Mouse (Mus musculus) MEL (cell line): ENCODE results near the gene Tex35. TPM values are rescaled to one million over a fixed set of nuclear protein-coding genes. Genes with fewer than 3 reads are reported as not detected.

Experiments used
- DNase-seq: peaks from one replicate; pipeline ENCODE4 v3.0.0; 2011; ENCODE audit warnings: low read depth, low spot score
- H3K27ac ChIP-seq: 2 replicates; pipeline ENCODE4 v1.5.1; 2012; ENCODE audit warnings: low read depth, mild to moderate bottlenecking, control low read depth, low read length, moderate library complexity; ENCODE audit not compliant: control insufficient read depth
- H3K27me3 ChIP-seq, 2 experiments: fragments of 150-350 bp in 1 of 2; sonication (generic) in 1 of 2; 2 replicates each; pipeline ENCODE4 v1.6.1; 2012; ENCODE audit warnings: low read length in 2 of 2, mild to moderate bottlenecking in 2 of 2, improper control_type of control experiment in 1 of 2, moderate library complexity in 1 of 2; ENCODE audit not compliant: insufficient read depth in 2 of 2, control insufficient read depth in 1 of 2
- H3K36me3 ChIP-seq, 2 experiments: 2 replicates each; pipeline ENCODE4 v1.6.1; 2012 to 2014; ENCODE audit warnings: low read length in 2 of 2, improper control_type of control experiment in 1 of 2, inconsistent platforms in 1 of 2, mild to moderate bottlenecking in 1 of 2; ENCODE audit not compliant: insufficient read depth in 2 of 2, control insufficient read depth in 1 of 2
- H3K4me1 ChIP-seq, 2 experiments: fragments of 150-350 bp in 1 of 2; sonication (generic) in 1 of 2; 2 replicates each; pipeline ENCODE4 v1.6.1; 2012; ENCODE audit warnings: low read length in 2 of 2, improper control_type of control experiment in 1 of 2, mild to moderate bottlenecking in 1 of 2; ENCODE audit not compliant: insufficient read depth in 2 of 2, control insufficient read depth in 1 of 2
- H3K4me3 ChIP-seq, 2 experiments: fragments of 150-350 bp in 1 of 2; sonication (generic) in 1 of 2; 2 replicates each; pipeline ENCODE4 v1.5.1; 2012; ENCODE audit warnings: low read depth in 2 of 2, low read length in 2 of 2, mild to moderate bottlenecking in 2 of 2, moderate library complexity in 2 of 2, control low read depth in 1 of 2, improper control_type of control experiment in 1 of 2; ENCODE audit not compliant: control insufficient read depth in 1 of 2, insufficient read depth in 1 of 2
- H3K79me2 ChIP-seq: 2 replicates; pipeline ENCODE4 v1.6.1; 2012; ENCODE audit warnings: mild to moderate bottlenecking, low read length, moderate library complexity; ENCODE audit not compliant: control insufficient read depth, poor library complexity, insufficient read depth
- H3K9ac ChIP-seq: 2 replicates; pipeline ENCODE4 v1.6.1; 2012; ENCODE audit warnings: low read depth, mild to moderate bottlenecking, control low read depth, low read length, moderate library complexity; ENCODE audit not compliant: control insufficient read depth, poor library complexity, severe bottlenecking
- H3K9me3 ChIP-seq: fragments of 150-350 bp; sonication (generic); replicated peaks from 2 replicates; pipeline ENCODE4 v1.6.1; 2012; ENCODE audit warnings: mild to moderate bottlenecking, low read length, improper control_type of control experiment, moderate library complexity; ENCODE audit not compliant: insufficient read depth
- CHD1 ChIP-seq: IDR thresholded peaks from 2 replicates; pipeline ENCODE4 v1.6.1; 2012; ENCODE audit warnings: low read depth, mild to moderate bottlenecking, inconsistent platforms, low read length, improper control_type of control experiment
- CTCF ChIP-seq, 3 experiments: IDR thresholded peaks in 2 of 3; conservative IDR thresholded peaks in 1 of 3; 2 replicates each; pipeline ENCODE4 v1.5.1; 2011 to 2012; ENCODE audit warnings: low read length in 3 of 3, low read depth in 2 of 3, mild to moderate bottlenecking in 2 of 3, improper control_type of control experiment in 1 of 3, inconsistent platforms in 1 of 3, mixed read lengths in 1 of 3, moderate library complexity in 1 of 3; ENCODE audit not compliant: control insufficient read depth in 1 of 3, insufficient read depth in 1 of 3, poor library complexity in 1 of 3, severe bottlenecking in 1 of 3
- GATA1 ChIP-seq: IDR thresholded peaks from 2 replicates; pipeline ENCODE4 v1.6.1; 2011; ENCODE audit warnings: low read depth, low read length, improper control_type of control experiment
- HCFC1 ChIP-seq: IDR thresholded peaks from 2 replicates; pipeline ENCODE4 v1.6.1; 2012; ENCODE audit warnings: low read depth, mild to moderate bottlenecking, inconsistent platforms, low read length, improper control_type of control experiment, moderate library complexity
- MAX ChIP-seq: IDR thresholded peaks from 2 replicates; pipeline ENCODE4 v1.6.1; 2011; ENCODE audit warnings: low read length, improper control_type of control experiment
- MEF2A ChIP-seq: IDR thresholded peaks from 2 replicates; pipeline ENCODE4 v1.6.1; 2014; ENCODE audit warnings: low read depth, mild to moderate bottlenecking, inconsistent platforms, low read length, improper control_type of control experiment; ENCODE audit not compliant: poor library complexity, insufficient replicate concordance, severe bottlenecking; ENCODE audit errors: extremely low read depth
- MXI1 ChIP-seq: IDR thresholded peaks from 2 replicates; pipeline ENCODE4 v1.6.1; 2011; ENCODE audit warnings: mild to moderate bottlenecking, low read depth, low read length, improper control_type of control experiment
- NRF1 ChIP-seq: IDR thresholded peaks from 2 replicates; pipeline ENCODE4 v1.6.1; 2014; ENCODE audit warnings: low read depth, mild to moderate bottlenecking, inconsistent platforms, low read length, improper control_type of control experiment, moderate library complexity; ENCODE audit not compliant: poor library complexity, insufficient read depth, severe bottlenecking
- POLR2AphosphoS2 ChIP-seq: IDR thresholded peaks from 2 replicates; pipeline ENCODE4 v1.6.1; 2011; ENCODE audit warnings: low read length, improper control_type of control experiment
- POLR2AphosphoS5 ChIP-seq: IDR thresholded peaks from 2 replicates; pipeline ENCODE4 v1.6.1; 2012; ENCODE audit warnings: low read depth, borderline replicate concordance, mild to moderate bottlenecking, inconsistent platforms, low read length, moderate library complexity, mixed read lengths
- RAD21 ChIP-seq: IDR thresholded peaks from 2 replicates; pipeline ENCODE4 v1.6.1; 2011; ENCODE audit warnings: mild to moderate bottlenecking, low read depth, low read length, improper control_type of control experiment
- TAL1 ChIP-seq: IDR thresholded peaks from 2 replicates; pipeline ENCODE4 v1.6.1; 2012; ENCODE audit warnings: mild to moderate bottlenecking, inconsistent platforms, low read length, moderate library complexity, mixed read lengths
- TBP ChIP-seq: IDR thresholded peaks from 2 replicates; pipeline ENCODE4 v1.8.0; 2011; ENCODE audit warnings: low read depth, low read length, improper control_type of control experiment
- ZKSCAN1 ChIP-seq: IDR thresholded peaks from 2 replicates; pipeline ENCODE4 v1.6.1; 2012; ENCODE audit warnings: low read depth, mild to moderate bottlenecking, inconsistent platforms, low read length, improper control_type of control experiment, moderate library complexity
- ZNF384 ChIP-seq: IDR thresholded peaks from 2 replicates; pipeline ENCODE4 v1.6.1; 2012; ENCODE audit warnings: low read depth, mild to moderate bottlenecking, inconsistent platforms, low read length, improper control_type of control experiment
- polyA plus RNA-seq, 2 experiments: library from polyadenylated mRNA; stranded (reverse) in 1 of 2; unstranded in 1 of 2; fragments of >175 nt in 1 of 2; fragments of >200 nt in 1 of 2; gene quantifications; 2 replicates each; pipeline versions ENCODE4 v1.2.1 to v1.2.4; 2012; ENCODE audit warnings: low replicate concordance in 2 of 2, low read depth in 1 of 2; ENCODE audit not compliant: insufficient read length in 2 of 2, insufficient read depth in 1 of 2, missing spikeins in 1 of 2
- total RNA-seq: library from RNA; depleted of rRNA; stranded (reverse); fragments of 300-350 nt; gene quantifications from 2 replicates; pipeline ENCODE4 v1.2.3, GENCODE M21; 2012

The Tex35 gene
- total and polyA plus RNA-seq, 3 experiments, result not detected

DNA sequence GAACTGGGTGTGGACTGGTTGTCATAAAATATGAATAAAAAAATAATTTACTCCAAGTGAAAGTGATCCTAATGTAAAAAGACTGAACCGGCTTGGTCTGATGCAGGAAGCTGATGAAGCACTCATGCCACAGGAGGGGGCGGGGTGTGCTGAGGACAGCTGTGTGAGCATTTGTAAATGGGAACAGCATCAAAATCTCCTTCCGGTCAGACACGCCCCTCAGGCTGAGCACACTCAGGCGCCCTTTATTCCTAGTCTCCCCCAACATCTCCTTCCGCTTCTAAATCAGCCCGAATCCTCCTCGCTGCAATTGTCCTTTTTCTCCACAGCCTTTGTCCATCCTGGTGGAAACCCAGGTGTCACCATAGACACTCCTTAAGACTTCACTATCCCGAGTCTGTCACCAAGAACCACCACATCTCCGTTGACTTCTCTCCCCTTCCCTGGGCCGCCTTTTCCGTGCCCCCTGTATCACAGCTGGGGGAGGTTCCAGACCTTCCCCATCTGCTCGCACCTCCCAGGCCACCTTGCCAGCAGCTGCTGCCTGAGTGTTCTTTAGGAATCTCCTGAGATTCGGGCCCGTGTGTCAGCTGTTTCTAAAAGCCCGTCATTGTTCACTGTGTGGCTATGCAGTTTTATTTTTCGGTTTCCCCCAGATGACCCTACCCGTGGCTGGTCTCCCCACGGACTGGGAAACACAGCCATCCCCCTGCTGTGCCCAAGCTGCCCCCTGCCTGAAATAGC is 7.2 kb downstream of the Tex35 start:
- H3K9ac ChIP-seq, result no peak overlapping the region
- H3K4me3 ChIP-seq, result peak overlapping the region in 1 of 2 experiments; percentile 57; a peak in 2 of 4 replicates
- H3K27ac ChIP-seq, result no peak overlapping the region
- TF ChIP-seq CTCF (IDR thresholded peaks at IDR 0.05 in 2 of 3, conservative IDR thresholded peaks at IDR 0.05 in 1 of 3; ENCODE audit: control insufficient read depth in 1 of 3, insufficient read depth in 1 of 3, low read depth in 2 of 3, low read length in 3 of 3, poor library complexity in 1 of 3, severe bottlenecking in 1 of 3), result no peak
- TF ChIP-seq GATA1, result no peak
- TF ChIP-seq MXI1, result 0 out of 2 replicates have a peak, but pooled peaks have one; percentile 43
- TF ChIP-seq MAX, result no peak
- no peak for TF ChIP-seq NRF1
- no peak for TF ChIP-seq TAL1
- no peak for TF ChIP-seq POLR2AphosphoS2
- no peak for TF ChIP-seq RAD21
- no peaks in the 10 kb centered on the region for H3K36me3 ChIP-seq
- peaks cover 0 to 2% of the 10 kb centered on the region in 2 experiments; a peak in 2 of 4 replicates for H3K27me3 ChIP-seq
- no peaks in the 10 kb centered on the region for H3K9me3 ChIP-seq
- H3K79me2 ChIP-seq, result no peaks in the 10 kb centered on the region
- no peaks in the 10 kb centered on the region for H3K4me1 ChIP-seq
- peak; percentile 63 for DNase-seq

DNA sequence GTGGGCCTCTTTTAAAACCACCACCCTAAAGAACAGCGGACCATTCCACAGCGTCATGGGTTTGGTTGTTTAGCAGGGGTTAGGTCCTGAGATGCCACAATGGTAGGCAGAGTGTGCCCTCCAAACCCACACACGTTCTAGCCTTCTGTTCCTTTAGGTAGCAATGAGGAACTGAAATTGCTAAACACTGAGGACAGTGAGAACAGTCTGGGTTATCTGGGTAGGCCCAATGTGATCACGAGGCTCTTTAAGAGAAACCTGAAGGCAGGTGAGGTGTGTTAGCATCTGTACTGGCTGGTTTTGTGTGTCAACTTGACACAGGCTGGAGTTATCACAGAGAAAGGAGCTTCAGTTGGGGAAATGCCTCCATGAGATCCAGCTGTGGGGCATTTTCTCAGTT is 12.9 kb downstream of the Tex35 start:
- no peaks in the 10 kb centered on the region for H3K9me3 ChIP-seq
- no peak overlapping the region for H3K4me3 ChIP-seq
- no peaks in the 10 kb centered on the region for H3K36me3 ChIP-seq
- H3K4me1 ChIP-seq, result no peaks in the 10 kb centered on the region
- peaks cover 0 to 3% of the 10 kb centered on the region in 2 experiments; a peak in 2 of 4 replicates for H3K27me3 ChIP-seq
- DNase-seq, result no peak
- TF ChIP-seq HCFC1, result no peak
- TF ChIP-seq TBP, result 0 out of 2 replicates have a peak, but pooled peaks have one; percentile 33
- no peaks in the 10 kb centered on the region for H3K79me2 ChIP-seq
- no peak overlapping the region for H3K9ac ChIP-seq
- no peak overlapping the region for H3K27ac ChIP-seq

DNA sequence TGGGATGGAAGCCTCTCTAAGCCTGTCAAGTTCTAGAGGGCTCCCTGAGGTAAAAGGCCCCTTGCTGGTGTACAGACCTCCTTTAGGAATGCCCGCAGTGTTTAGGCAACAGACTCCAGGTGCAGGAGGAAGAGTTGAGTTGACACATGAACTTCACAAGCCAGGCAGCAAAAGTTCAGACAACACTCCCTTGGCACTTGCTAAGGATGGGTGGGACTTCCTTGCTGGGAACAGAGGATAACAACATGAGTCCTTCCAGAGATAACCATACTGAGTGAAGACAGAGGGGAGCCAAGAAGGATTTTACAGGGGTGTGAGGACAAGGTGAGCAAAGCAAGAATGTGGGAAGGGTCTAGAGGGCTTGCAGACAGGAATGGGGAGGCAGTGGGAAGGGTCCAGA is 15.9 kb downstream of the Tex35 start:
- no peak overlapping the region for H3K27ac ChIP-seq
- H3K9ac ChIP-seq, result no peak overlapping the region
- H3K9me3 ChIP-seq, result no peaks in the 10 kb centered on the region
- H3K79me2 ChIP-seq, result no peaks in the 10 kb centered on the region
- H3K4me3 ChIP-seq, result no peak overlapping the region
- no peaks in the 10 kb centered on the region for H3K4me1 ChIP-seq
- no peak for DNase-seq
- no peaks in the 10 kb centered on the region for H3K36me3 ChIP-seq
- TF ChIP-seq POLR2AphosphoS5 (no peak), CHD1 (no peak), ZKSCAN1 (no peak), MEF2A (no peak), MXI1 (no peak), MAX (no peak), ZNF384 (no peak), TAL1 (no peak)
- 0 out of 4 replicates have a peak, but pooled peaks cover 0 to 1% of the 10 kb centered on the region in 2 experiments for H3K27me3 ChIP-seq
